Mouse (Mus musculus): ENCODE data around the gene Pnpla1.

Gene Pnpla1

GRCm38 (mm10) chr17:28886266-28886665 is 28.1 kb downstream of the Pnpla1 start:
- DNase-seq = no peak

- no peak for DNase-seq
Measured at GRCm38 (mm10) chr17:28894050-28894767, 36.0 kb downstream of the Pnpla1 start.

- no peak for DNase-seq
Measured at GRCm38 (mm10) chr17:28895217-28895875, 37.1 kb downstream of the Pnpla1 start.

GRCm38 (mm10) chr17:28896095-28896780 is 38.0 kb downstream of the Pnpla1 start:
- DNase-seq = no peak

GRCm38 (mm10) chr17:28897817-28898216 is 39.6 kb downstream of the Pnpla1 start:
- no peak for DNase-seq

GRCm38 (mm10) chr17:28898249-28898648 is 40.0 kb downstream of the Pnpla1 start:
- DNase-seq = no peak

GRCm38 (mm10) chr17:28899427-28899826 is 41.2 kb downstream of the Pnpla1 start:
- DNase-seq = peak; percentile 76 to 84

GRCm38 (mm10) chr17:28901559-28901958 is 43.3 kb downstream of the Pnpla1 start:
- DNase-seq = no peak

GRCm38 (mm10) chr17:28904546-28905376 is 46.5 kb downstream of the Pnpla1 start:
- DNase-seq = peak; percentile 78 to 84

GRCm38 (mm10) chr17:28905377-28905916 is 47.2 kb downstream of the Pnpla1 start:
- DNase-seq = no peak

- no peak for DNase-seq
Measured at GRCm38 (mm10) chr17:28907959-28908358, 49.7 kb downstream of the Pnpla1 start.

- peak; percentile 37 to 63 for DNase-seq
Measured at GRCm38 (mm10) chr17:28909252-28909941, 51.2 kb downstream of the Pnpla1 start.

- no peak for DNase-seq
Measured at GRCm38 (mm10) chr17:28910139-28910538, 51.9 kb downstream of the Pnpla1 start.

- no peak for DNase-seq
Measured at GRCm38 (mm10) chr17:28913200-28913599, 55.0 kb downstream of the Pnpla1 start.

GRCm38 (mm10) chr17:28913940-28914339 is 55.7 kb downstream of the Pnpla1 start:
- no peak for DNase-seq

GRCm38 (mm10) chr17:28915060-28915628 is 56.9 kb downstream of the Pnpla1 start, which contains the start of gene 4930539E08Rik:
Gene 4930539E08Rik (minus strand): TSS chr17:28915324.
- no peak for DNase-seq

- DNase-seq = no peak
Measured at GRCm38 (mm10) chr17:28916520-28916919, 58.3 kb downstream of the Pnpla1 start.

GRCm38 (mm10) chr17:28921086-28921485 is 62.9 kb downstream of the Pnpla1 start:
- DNase-seq = no peak

- no peak for DNase-seq
Measured at GRCm38 (mm10) chr17:28922096-28922495, 63.9 kb downstream of the Pnpla1 start.

GRCm38 (mm10) chr17:28924957-28925595 is 66.9 kb downstream of the Pnpla1 start:
- DNase-seq = no peak

GRCm38 (mm10) chr17:28926380-28926779 is 68.2 kb downstream of the Pnpla1 start:
- peak; percentile 85 to 91 for DNase-seq

All from cerebellum, postnatal 25 days (tissue).